Mouse (Mus musculus) megakaryocyte, embryonic 14.5 days (primary cell): ENCODE results near the gene Zhx3. TPM values are rescaled to one million over a fixed set of nuclear protein-coding genes. Genes with fewer than 3 reads are reported as not detected.

ENCODE experiments used
- H3K27me3 ChIP-seq: replicated peaks from 2 replicates; pipeline ENCODE3; 2012; ENCODE audit warnings: inconsistent platforms
- H3K36me3 ChIP-seq: replicated peaks from 2 replicates; pipeline ENCODE3; 2012; ENCODE audit warnings: low read length, inconsistent platforms, mixed read lengths
- H3K4me1 ChIP-seq: 2 replicates; pipeline ENCODE4 v1.6.1; 2012; ENCODE audit warnings: inconsistent platforms
- H3K4me3 ChIP-seq: replicated peaks from 2 replicates; pipeline ENCODE3; 2012; ENCODE audit warnings: moderate library complexity, mild to moderate bottlenecking, inconsistent platforms
- H3K9me3 ChIP-seq: 2 replicates; pipeline ENCODE4 v1.6.1; 2012; ENCODE audit warnings: inconsistent platforms
- FLI1 ChIP-seq: IDR thresholded peaks from 2 replicates; pipeline ENCODE4 v1.6.1; 2012; ENCODE audit warnings: low read length, inconsistent platforms, mixed read lengths
- GATA1 ChIP-seq: IDR thresholded peaks from 3 replicates; pipeline ENCODE4 v1.6.1; 2012; ENCODE audit warnings: mixed read lengths, low read length, inconsistent platforms, borderline replicate concordance
- polyA plus RNA-seq: library from polyadenylated mRNA; stranded (reverse); fragments of >175 nt; gene quantifications from 2 replicates; pipeline ENCODE4 v1.2.3, GENCODE M21; 2012; ENCODE audit warnings: low replicate concordance; ENCODE audit not compliant: insufficient read depth

Zhx3 gene
- polyA plus RNA-seq, 1 experiment: 0.29 TPM

GRCm38 (mm10) chr2:160886221-160886620 lies 13.4 kb upstream of the Zhx3 start:
- Histone ChIP-seq H3K4me3 (no peak overlapping the region), H3K4me1 (peaks cover 26% of the 10 kb centered on the region), H3K27me3 (peaks cover 55% of the 10 kb centered on the region), H3K36me3 (no peaks in the 10 kb centered on the region), H3K9me3 (no peaks in the 10 kb centered on the region)
- no peak for TF ChIP-seq GATA1
- TF ChIP-seq FLI1: no peak

- Histone ChIP-seq H3K4me3 (no peak overlapping the region), H3K27me3 (peaks cover 48% of the 10 kb centered on the region), H3K36me3 (no peaks in the 10 kb centered on the region), H3K4me1 (peaks cover 40% of the 10 kb centered on the region), H3K9me3 (no peaks in the 10 kb centered on the region)
- TF ChIP-seq GATA1 (no peak), FLI1 (no peak)
These were observed 12.0 kb upstream of the Zhx3 start for GRCm38 (mm10) chr2:160884830-160885229.

- no peaks in the 10 kb centered on the region for H3K36me3 ChIP-seq
- TF ChIP-seq FLI1 (no peak), GATA1 (no peak)
- no peaks in the 10 kb centered on the region for H3K9me3 ChIP-seq
- H3K27me3 ChIP-seq: peaks cover 42% of the 10 kb centered on the region
- H3K4me3 ChIP-seq: no peak overlapping the region
- H3K4me1 ChIP-seq: peaks cover 44% of the 10 kb centered on the region
These were observed 11.1 kb upstream of the Zhx3 start for GRCm38 (mm10) chr2:160883912-160884311.

DNA sequence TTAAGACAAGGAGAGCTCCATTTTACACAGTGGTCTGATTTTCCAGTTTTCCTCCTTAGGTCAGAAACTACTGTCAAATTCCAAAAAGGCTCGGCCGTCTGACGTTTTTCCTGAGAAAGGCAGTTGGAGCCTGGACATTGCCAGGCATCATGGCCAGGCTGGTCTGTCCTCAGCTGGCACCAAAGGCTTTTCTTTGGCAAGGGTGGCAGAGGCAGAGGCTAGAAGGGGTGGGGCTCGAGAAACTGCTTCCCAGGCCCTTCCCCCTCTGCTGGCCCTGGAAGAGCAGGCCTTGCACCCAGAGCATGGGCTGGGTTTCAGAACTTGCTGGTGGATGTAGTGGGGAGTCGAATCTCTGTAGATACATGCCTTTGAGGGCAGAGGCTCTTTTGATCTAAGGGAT lies 9.6 kb upstream of the Zhx3 start:
- H3K27me3 ChIP-seq: peaks cover 30% of the 10 kb centered on the region
- no peak overlapping the region for H3K4me3 ChIP-seq
- no peaks in the 10 kb centered on the region for H3K36me3 ChIP-seq
- peaks cover 34% of the 10 kb centered on the region for H3K4me1 ChIP-seq
- H3K9me3 ChIP-seq: peaks cover 9% of the 10 kb centered on the region; the same call in 1 of the 2 replicates
- TF ChIP-seq FLI1: no peak
- no peak for TF ChIP-seq GATA1

GRCm38 (mm10) chr2:160881462-160882101 lies 8.8 kb upstream of the Zhx3 start:
- Histone ChIP-seq H3K9me3 (peaks cover 10% of the 10 kb centered on the region; the same call in 1 of the 2 replicates), H3K4me3 (no peak overlapping the region), H3K27me3 (peaks cover 25% of the 10 kb centered on the region), H3K36me3 (no peaks in the 10 kb centered on the region), H3K4me1 (peaks cover 29% of the 10 kb centered on the region)
- TF ChIP-seq GATA1 (no peak), FLI1 (no peak)

- Histone ChIP-seq H3K27me3 (peaks cover 25% of the 10 kb centered on the region), H3K4me3 (peak within 1 kb of the TSS; percentile 19)
- no peak for TF ChIP-seq FLI1
- TF ChIP-seq GATA1: no peak
These were observed 7.8 kb upstream of the Zhx3 start, which contains the start of gene Lpin3 for GRCm38 (mm10) chr2:160880453-160881195. Gene Lpin3, plus strand, starts transcription at chr2:160880670.

DNA sequence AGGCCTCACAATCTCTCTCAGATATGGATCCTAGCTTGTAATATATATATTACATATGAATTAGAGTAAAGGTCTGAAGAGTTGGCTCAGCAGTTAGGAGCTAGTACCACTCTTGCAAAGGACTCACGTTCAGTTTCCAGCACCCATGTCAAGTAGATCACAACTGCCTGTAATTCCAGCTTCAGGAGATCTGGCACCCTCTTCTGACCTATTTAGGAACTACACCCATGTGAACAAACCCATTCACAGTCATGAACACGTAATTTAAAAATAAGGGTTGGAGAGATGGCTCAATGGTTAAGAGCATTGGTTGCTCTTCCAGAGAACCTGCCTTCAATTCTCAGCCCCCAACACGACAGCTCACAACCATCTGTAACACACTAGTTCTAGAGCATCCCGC lies 3.3 kb upstream of the Zhx3 start:
- Histone ChIP-seq H3K9me3 (peaks cover 22% of the 10 kb centered on the region; the same call in 1 of the 2 replicates), H3K36me3 (no peaks in the 10 kb centered on the region), H3K4me1 (peaks cover 31% of the 10 kb centered on the region), H3K4me3 (no peak overlapping the region), H3K27me3 (peaks cover 17% of the 10 kb centered on the region)
- no peak for TF ChIP-seq FLI1
- no peak for TF ChIP-seq GATA1

More at GRCm38 (mm10) chr2:160880453-160881195, 7.8 kb upstream of the Zhx3 start, which contains the start of gene Lpin3:
- Histone ChIP-seq H3K36me3 (no peaks in the 10 kb centered on the region), H3K4me1 (peaks cover 29% of the 10 kb centered on the region), H3K9me3 (peaks cover 16% of the 10 kb centered on the region; the same call in 1 of the 2 replicates)

DNA sequence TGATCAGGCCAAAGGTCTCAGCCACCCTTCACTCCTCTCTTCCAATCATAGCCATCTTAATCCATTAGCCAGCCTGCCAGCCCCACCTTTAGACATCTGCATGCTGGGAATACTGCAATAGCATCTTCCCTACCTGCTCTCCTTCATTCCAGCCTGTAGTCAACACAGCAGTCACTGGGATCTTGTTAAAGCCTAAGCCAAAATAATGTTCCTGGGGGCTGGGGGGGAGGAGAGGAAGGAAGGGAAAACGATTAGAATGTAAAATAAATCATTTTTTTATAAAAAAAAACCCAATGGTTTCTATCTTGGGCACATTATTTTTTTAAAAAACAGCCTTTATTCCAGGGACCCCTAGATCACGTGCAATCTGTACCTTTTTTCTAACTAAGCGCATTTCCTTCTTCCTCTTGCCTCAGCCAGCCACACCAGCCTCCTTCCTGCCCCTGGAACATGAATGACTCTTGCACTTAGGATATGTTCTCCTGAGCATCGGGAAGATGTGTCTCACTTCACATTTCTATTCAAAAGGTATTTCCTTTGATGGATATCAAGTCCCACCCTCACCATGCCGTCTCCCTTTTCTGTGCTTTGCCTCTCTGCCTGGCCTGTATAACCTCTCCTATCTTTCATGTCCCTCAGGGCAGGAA lies 1.6 kb upstream of the Zhx3 start:
- H3K9me3 ChIP-seq: peaks cover 22% of the 10 kb centered on the region; the same call in 1 of the 2 replicates
- peaks cover 17% of the 10 kb centered on the region for H3K27me3 ChIP-seq
- TF ChIP-seq FLI1 (no peak), GATA1 (no peak)
- H3K36me3 ChIP-seq: no peaks in the 10 kb centered on the region
- H3K4me3 ChIP-seq: no peak overlapping the region
- H3K4me1 ChIP-seq: peaks cover 15% of the 10 kb centered on the region

DNA sequence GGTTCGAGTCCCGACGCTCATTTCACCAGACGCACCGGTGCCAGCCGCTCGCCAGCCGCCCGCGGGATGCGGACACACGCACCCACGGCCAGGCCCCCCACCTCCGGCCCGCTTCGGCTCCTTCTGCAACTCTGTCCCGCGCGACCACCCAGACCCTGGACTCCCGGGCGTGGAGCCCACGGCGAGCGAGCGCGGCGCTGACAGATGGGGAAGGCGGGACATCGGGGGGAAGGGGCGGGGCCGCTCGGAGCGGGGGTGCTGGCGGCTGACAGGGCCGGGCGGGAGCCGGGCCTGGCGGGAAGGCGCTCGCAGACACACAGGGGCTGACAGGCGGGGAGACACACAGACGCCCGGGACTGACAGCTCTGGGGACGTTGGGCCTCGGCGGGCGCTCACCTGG lies 403 bp downstream of the Zhx3 start:
- Histone ChIP-seq H3K27me3 (peaks cover 20% of the 10 kb centered on the region), H3K4me3 (peak overlapping the region; percentile 93), H3K36me3 (no peaks in the 10 kb centered on the region), H3K4me1 (peaks cover 15% of the 10 kb centered on the region), H3K9me3 (peaks cover 13% of the 10 kb centered on the region; the same call in 1 of the 2 replicates)
- TF ChIP-seq GATA1: no peak
- no peak for TF ChIP-seq FLI1
